Mouse (Mus musculus): ENCODE data around the gene Kif28. TPM values are rescaled to one million over a fixed set of nuclear protein-coding genes. Genes with fewer than 3 reads are reported as not detected.
A peak's percentile ranks its signal among the peaks of the same experiment; 100 is the strongest.
"Not testable (repeated sequence)": the region's sequence is repeated elsewhere in the genome, so short reads cannot be mapped to it uniquely, and the experiment has no call there.

The Kif28 gene
- total RNA-seq, 2 experiments from 2014 or later, result 0.10 TPM; not detected in 1

DNA sequence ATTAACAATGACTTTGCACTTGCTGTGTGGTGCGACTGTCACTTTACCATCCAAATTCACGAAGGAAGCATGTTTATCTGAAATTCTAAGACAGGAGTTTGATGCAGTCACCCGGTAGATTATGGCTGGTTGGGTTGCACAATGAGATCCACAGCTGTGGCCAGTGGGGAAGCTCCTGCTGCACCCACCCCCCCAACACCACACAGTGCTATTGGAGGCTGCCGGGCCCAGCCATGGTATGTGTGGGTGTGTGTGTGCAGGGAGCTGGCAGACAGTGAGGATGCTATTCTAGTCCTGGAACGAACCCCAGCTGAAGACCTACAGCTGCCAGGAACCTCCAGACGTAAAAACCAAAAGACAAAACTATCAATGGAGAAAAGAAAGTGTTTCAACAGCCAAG lies 35.7 kb downstream of the Kif28 start:
- no peak for DNase-seq (ENCODE audit: low spot score in 2 of 2)

- no peak for DNase-seq (ENCODE audit: low spot score in 2 of 2)
Observed at GRCm38 (mm10) chr1:179705154-179705553, 39.9 kb downstream of the Kif28 start.

DNA sequence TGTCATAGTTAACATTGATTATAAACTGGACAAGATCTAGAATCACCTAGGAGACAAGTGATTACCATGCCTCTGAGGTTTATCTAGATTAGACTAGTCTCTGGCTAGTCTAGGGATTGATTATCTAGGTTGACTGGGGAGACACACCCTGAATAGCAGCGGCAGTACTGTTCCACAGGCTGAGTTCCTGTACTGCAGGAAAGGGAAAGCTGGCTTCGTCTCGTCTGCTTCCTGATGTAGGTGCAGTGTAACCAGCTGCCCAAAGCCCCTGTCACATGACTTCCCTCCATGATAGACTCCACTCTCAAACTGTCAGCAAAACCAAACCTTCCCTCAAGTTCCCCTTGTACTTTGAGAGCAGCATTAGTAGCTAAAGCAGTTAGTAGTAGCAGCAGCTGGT lies 40.9 kb downstream of the Kif28 start:
- no peak for DNase-seq (ENCODE audit: low spot score in 2 of 2)

- no peak for DNase-seq (ENCODE audit: low spot score in 2 of 2)
Observed at GRCm38 (mm10) chr1:179689479-179689878, 55.6 kb downstream of the Kif28 start.

- DNase-seq (ENCODE audit: low spot score in 2 of 2), result no peak
Observed at GRCm38 (mm10) chr1:179688914-179689313, 56.2 kb downstream of the Kif28 start.

GRCm38 (mm10) chr1:179688415-179688814 lies 56.7 kb downstream of the Kif28 start:
- DNase-seq (ENCODE audit: low spot score in 2 of 2), result no peak

DNA sequence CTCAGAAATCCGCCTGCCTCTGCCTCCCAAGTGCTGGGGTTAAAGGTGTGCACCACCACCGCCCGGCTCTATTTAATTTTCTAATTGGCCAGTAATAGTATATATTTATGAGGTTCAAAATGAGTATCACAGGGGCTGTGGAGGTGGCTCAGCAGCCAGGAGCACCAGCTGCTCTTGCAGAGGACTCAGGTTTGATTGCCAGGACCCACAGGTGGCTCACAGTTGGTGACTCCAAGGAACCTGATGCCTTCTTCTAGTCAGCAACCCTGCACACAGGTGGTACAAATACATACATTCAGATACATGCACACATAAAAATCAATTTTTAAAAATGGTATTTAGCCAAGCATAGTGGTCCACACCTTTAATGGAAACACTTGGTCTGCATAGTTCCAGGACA lies 57.1 kb downstream of the Kif28 start:
- no peak for DNase-seq (ENCODE audit: low spot score in 2 of 2)

DNA sequence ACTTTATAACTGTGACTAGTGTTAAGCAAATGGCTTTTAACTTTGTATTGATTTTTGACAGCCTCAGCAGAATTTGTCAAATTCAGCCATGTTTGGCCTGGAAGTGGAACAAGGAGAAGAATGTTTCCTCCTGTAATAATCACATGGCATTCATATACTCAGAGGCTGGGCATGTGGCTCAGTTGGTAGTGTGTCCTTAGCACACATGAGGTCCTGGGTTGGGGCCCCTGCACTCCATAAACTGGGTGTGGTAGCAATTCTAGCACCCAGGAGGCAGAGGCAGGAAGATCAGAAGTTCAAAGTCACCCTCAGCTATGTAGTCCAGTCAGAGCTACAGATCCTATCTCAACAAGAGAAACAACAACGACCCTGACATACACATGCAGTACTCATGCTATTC lies 57.8 kb downstream of the Kif28 start:
- DNase-seq (ENCODE audit: low spot score in 2 of 2), result no peak

DNA sequence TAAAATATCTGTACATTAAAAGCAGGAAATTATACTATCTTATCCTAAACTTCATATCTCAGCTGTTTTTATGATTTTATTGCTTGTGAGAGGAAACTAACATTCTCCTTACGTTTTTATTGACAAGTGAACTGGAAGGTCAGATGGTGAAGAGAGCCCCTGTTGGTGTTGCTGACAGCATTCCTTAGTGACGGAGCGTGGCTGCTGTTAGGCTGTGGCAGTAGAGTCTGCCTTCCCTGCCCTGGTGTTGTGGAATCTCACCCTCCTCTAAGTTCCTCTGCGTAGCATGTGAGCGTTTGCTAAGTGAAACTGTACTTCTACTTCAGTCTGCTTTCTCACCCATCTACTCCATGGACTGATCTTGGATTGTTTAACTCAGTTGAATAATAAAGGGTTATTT lies 58.3 kb downstream of the Kif28 start:
- no peak for DNase-seq (ENCODE audit: low spot score in 2 of 2)

DNA sequence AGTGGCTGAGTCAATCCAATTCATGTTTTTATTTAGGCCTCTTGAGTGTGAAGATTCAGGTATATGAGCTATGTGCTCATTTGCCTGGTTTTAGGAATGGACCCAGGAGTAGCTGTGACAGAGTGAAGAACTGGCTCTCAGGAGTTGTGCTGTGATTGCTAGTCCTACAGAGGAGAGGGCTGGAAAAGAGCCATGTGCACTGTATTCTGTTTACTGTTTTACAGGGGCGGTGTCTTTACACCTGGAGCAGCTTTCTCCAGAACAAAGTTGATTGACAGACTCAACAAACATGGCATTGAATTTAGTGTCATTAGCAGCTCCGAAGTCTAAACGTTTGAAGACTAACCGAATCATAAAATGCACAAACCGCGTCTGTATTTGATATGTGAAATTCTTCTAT lies 58.7 kb downstream of the Kif28 start:
- DNase-seq (ENCODE audit: low spot score in 2 of 2), result no peak

DNA sequence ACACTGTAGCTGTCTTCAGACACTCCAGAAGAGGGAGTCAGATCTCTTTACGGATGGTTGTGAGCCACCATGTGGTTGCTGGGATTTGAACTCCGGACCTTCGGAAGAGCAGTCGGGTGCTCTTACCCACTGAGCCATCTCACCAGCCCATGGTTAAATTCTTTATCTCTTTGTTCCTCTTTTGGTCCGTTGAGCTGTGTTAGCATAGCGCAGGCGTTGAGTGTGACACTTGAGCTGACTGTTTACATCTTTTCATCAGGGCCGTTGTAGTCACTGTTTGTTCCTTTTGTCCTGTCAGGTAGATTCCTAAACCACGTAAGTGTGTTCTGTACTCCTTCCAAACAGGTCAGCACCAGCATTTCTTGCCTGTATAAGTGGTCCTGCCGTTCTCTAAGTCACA lies 62.3 kb downstream of the Kif28 start:
- DNase-seq (ENCODE audit: low spot score in 2 of 2), result not testable (repeated sequence)

- no peak for DNase-seq (ENCODE audit: low spot score in 2 of 2)
Observed at GRCm38 (mm10) chr1:179679326-179679725, 65.7 kb downstream of the Kif28 start.

GRCm38 (mm10) chr1:179677031-179677430 lies 68.0 kb downstream of the Kif28 start:
- DNase-seq (ENCODE audit: low spot score in 2 of 2), result no peak

- no peak for DNase-seq (ENCODE audit: low spot score in 2 of 2)
Observed at GRCm38 (mm10) chr1:179674355-179674754, 70.7 kb downstream of the Kif28 start.

DNA sequence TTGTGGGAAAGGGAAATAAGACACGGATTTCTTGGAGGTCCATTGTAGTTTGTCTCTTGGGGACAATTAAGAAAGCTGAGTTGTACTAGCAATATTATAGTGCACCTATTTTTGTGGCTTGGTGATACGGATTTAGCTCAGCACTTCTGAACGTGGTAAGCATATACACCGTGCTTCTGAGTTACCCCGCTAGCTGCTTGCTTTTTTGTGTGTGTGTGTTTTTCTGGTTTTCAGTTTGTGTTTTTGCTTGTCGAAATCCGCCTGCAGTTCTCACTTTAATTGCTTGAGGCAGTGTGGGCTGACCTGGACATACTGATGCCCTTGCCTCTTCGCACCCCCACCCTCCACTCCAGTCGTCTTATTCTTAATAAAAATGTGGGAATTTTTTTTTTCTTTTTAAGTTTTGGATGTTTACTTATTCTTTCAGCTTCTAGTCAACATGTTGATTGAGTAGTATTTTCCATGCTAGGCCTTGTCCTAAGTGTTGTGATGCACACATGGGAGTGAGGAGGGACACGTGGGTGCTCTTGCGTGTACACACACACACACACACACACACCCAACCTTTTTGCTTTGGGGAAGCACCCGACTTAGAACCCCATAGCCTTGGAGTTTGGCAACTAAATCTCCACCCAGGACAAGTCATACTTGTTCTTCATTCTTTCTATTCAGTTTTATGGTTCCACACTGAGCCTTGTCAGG lies 76.1 kb downstream of the Kif28 start:
- DNase-seq (ENCODE audit: low spot score in 2 of 2), result no peak

DNA sequence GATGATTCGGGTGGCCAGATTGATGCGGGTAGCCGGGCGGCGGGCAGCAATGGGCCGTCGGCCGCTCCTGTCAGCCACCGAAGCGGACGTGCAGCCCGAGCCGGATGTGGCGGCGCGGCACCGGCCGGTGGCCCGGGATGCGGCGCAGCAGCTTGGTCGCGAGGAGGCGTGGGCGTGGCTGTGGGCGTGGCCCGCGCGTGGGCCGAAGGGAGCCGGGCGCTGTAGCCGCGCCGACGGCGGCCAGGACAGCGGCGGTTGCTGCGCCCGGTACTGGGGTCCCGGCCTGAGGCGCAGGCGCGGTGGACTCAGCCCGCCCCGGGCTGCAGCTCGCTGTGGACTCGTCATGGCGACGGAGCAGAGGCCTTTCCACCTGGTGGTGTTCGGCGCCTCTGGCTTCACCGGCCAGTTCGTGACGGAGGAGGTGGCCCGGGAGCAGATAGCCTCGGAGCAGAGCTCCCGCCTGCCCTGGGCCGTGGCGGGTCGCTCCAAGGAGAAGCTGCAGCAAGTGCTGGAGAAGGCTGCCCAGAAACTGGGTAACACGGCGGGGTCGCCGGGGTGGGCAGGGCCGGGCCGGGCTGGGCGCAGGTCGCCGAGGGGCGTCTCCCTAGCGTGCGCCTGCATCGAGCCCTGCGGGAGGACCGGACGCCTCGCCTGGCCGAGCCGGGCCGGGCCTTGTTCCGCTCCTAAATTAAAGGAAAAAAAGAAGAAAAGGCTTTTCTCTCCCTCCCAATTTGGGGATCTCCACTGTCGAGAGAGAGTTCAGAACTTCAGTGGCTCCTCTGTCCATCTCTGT lies 76.9 kb downstream of the Kif28 start, which contains the start of gene Sccpdh:
Gene Sccpdh, plus strand, starts transcription at position 198 of the 793 bp plus-strand sequence.
- DNase-seq (ENCODE audit: low spot score in 2 of 2), result peak; percentile 92 to 93

DNA sequence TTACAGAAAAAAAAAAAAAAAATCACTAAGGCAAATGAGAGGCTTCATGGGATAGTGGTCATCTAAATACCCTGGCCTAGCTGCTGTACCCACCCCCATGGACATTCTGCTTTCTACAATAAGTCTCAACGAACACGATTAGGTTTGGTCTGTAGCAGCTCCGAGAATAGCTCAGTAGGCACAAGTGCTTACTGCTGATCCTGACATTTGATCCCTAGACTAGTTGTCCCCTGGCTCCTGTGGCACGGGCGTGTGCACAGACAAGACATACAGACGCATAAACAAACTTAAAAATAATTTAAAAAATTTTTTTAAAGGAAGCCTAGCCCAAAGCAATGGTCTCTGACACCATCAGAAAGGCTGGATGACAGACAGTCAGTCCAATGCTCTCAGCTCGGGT lies 77.6 kb downstream of the Kif28 start:
- no peak for DNase-seq (ENCODE audit: low spot score in 2 of 2)

DNA sequence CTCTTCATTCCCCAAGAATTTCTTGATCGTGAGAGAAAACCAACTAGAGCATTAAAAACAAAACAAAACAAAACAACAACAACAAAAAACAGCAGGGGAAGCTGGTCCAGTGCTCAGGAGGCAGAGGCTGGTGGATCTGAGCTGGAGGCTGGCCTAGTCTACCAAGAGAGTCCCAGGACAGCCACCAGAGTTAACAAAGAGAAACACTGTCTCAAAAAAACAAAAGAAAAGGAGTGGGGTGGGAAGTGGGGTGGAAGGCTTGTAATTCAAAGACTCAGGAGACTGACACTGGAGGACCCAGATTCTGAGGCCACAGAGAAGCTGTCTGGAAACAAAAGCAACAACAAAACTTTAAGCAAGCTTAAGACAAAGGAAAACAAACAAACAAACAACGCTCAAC lies 78.1 kb downstream of the Kif28 start:
- DNase-seq (ENCODE audit: low spot score in 2 of 2), result no peak

DNA sequence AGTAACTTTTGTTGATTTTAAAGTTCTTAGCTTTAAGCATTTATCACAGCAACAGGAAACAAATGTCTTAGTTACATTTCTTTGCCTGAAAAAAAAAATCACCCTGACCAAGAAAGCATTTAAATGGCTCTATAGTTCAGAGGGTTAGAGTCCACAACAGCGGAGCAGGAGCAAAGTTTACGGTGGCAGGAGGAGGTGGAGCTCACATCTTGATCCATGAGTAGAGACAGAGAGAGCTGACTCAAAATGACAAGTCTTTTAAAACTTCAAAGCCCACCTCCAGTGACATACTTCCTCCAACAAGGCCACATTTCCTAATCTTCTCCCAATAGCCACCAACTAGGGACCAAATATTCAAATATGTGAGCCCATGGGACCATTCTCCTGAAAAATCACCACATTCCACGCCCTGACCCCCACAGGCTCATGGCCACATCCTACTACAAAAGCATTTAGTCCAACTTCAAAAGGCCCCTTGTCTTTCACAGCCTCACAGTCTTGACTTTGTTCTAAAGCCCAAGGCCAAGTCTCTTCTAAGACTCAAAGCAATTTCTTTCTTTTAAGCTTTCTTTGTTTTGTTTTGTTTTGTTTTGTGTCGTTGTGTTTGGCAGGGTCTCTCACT lies 80.7 kb downstream of the Kif28 start:
- no peak for DNase-seq (ENCODE audit: low spot score in 2 of 2)

GRCm38 (mm10) chr1:179663065-179663464 lies 82.0 kb downstream of the Kif28 start:
- no peak for DNase-seq (ENCODE audit: low spot score in 2 of 2)

DNA sequence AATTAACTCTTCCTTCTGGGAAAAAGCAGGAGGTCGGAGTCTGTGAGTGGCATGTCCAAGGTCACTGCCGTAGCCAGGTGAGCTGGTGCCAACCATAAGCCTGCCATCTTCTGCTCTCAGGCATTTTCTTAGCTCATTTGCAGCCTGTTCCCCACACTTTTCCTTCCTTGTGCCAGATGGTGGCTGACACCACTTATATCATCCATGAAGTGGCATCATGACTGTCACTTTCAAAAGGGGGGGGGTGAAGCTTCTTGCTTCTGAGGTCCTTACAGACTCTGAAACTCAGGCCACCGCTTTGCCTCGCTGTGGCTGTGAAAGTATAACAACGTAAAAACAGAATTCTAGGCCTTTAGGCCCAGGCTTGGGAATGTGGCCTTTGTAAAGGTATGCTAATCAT lies 93.8 kb downstream of the Kif28 start:
- DNase-seq (ENCODE audit: low spot score in 2 of 2), result no peak

DNA sequence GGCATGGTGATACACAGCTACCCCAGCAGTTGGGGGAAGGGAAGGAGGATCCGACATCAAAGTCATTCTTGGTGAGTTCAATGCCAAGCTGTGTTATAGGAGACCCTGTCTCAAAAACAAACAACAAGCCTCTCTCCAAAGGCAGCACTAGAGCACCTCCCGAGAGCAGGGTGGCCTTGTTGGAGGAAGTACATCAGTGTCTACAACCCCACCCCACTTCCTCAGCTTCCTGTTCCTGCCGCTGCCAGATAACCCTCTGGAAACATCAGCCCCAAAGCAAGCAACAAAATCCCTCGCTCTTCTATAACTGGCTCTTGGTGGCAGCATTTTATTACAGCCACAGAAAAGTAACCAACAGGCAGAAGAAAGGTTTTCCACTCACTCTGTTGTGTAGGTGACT lies 94.8 kb downstream of the Kif28 start:
- no peak for DNase-seq (ENCODE audit: low spot score in 2 of 2)

Data from adrenal gland, adult 18-20 months (tissue).